11 mouse cellular contexts compared by ENCODE assay signal in the genomic region with DNA sequence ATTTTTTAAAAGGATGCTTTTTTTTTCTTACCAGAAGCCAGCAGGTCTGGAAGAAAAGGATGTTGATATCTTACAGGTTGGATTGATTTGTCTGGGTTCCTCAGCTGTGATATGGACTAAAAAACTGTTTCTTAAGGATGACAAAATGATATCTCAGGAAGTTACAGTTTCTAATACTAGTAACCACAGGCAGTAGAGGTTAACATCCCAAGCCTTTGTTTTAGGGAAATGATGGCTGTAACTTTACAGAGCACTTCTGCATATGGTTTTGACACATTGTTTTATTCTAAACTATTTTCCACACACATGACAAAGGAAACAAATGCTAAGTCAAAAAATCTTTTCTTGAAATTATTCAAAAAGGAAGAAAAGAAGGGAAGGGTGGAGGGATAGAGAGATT.
"Had no signal": no experiment of that assay in that cellular context is flagged by ENCODE, and none has a peak within 500 bp of the region (broad histone marks: within the 10 kb centered on the region; RNA-seq: fewer than 3 reads in every experiment).

No protein-coding gene starts in this region.

- DNase-seq: liver, postnatal 0 days; lung, adult 2 months; lung, postnatal 14 days; lung, postnatal 36 days; right cerebral cortex, postnatal 14 days; thymus, adult 2 months; thymus, postnatal 25 days; thymus, postnatal 4 days had no signal

- ATAC-seq: liver, postnatal 0 days; lung, postnatal 0 days; midbrain, embryonic 13.5 days; midbrain, embryonic 15.5 days had no signal
